Mouse (Mus musculus) lung, embryonic 14.5 days (tissue): ENCODE measurements around the gene Plod2. TPM values are rescaled to one million over a fixed set of nuclear protein-coding genes. Genes with fewer than 3 reads are reported as not detected.

Source experiments
- ATAC-seq: fragments of 200-750 bp; cut with Nextera tagmentation; 2 replicates; pipeline ENCODE4 v1.8.0; 2017; ENCODE audit warnings: mild to moderate bottlenecking, moderate TSS enrichment, moderate library complexity; ENCODE audit not compliant: insufficient read depth
- DNase-seq: peaks from one replicate; pipeline ENCODE4 v3.0.0-alpha.2; 2015
- H3K27ac ChIP-seq: fragments of 300-500 bp; sonication (generic); 2 replicates; pipeline ENCODE4 v1.5.1; 2014; ENCODE audit warnings: low read depth, mild to moderate bottlenecking, moderate library complexity
- H3K27me3 ChIP-seq: fragments of 300-500 bp; sonication (generic); 2 replicates; pipeline ENCODE4 v1.6.1; 2014; ENCODE audit warnings: low read length, control low read depth; ENCODE audit not compliant: insufficient read depth
- H3K36me3 ChIP-seq: fragments of 300-500 bp; sonication (generic); 2 replicates; pipeline ENCODE4 v1.6.1; 2014; ENCODE audit warnings: control low read depth; ENCODE audit not compliant: insufficient read depth
- H3K4me1 ChIP-seq: fragments of 300-500 bp; sonication (generic); 2 replicates; pipeline ENCODE4 v1.6.1; 2014; ENCODE audit warnings: antibody characterized with exemption, control low read depth; ENCODE audit not compliant: insufficient read depth
- H3K4me2 ChIP-seq: fragments of 300-500 bp; sonication (generic); 2 replicates; pipeline ENCODE4 v1.6.1; 2014; ENCODE audit warnings: mild to moderate bottlenecking
- H3K4me3 ChIP-seq: fragments of 300-500 bp; sonication (generic); 2 replicates; pipeline ENCODE4 v1.5.1; 2014; ENCODE audit warnings: low read depth, low read length
- H3K9ac ChIP-seq: fragments of 300-500 bp; sonication (generic); 2 replicates; pipeline ENCODE4 v1.6.1; 2014
- H3K9me3 ChIP-seq: fragments of 300-500 bp; sonication (generic); 2 replicates; pipeline ENCODE4 v1.6.1; 2016; ENCODE audit warnings: low read depth, low read length, control low read depth
- CTCF ChIP-seq: IDR thresholded peaks from 2 replicates; pipeline ENCODE4 v1.5.1; 2016; ENCODE audit warnings: antibody characterized with exemption, low read depth
- WGBS: fragments of 180-500 bp; shearing (Covaris S2); extraction: QIAGEN DNeasy Blood & Tissue Kit; methylation state at CpG from one replicate; pipeline ENCODE4 v1.1.7; 2014; 5-methylcytosine and 5-hydroxymethylcytosine counted together
- polyA plus RNA-seq: library from polyadenylated mRNA; unstranded; fragments of >200 nt; fragmentation: Nextera tagmentation; extraction: Ambion mirVana; gene quantifications from 2 replicates; pipeline ENCODE4 v1.2.1, GENCODE M21; 2014

Plod2 gene
- polyA plus RNA-seq, 1 experiment from 2014 or later = 47.4 TPM

DNA sequence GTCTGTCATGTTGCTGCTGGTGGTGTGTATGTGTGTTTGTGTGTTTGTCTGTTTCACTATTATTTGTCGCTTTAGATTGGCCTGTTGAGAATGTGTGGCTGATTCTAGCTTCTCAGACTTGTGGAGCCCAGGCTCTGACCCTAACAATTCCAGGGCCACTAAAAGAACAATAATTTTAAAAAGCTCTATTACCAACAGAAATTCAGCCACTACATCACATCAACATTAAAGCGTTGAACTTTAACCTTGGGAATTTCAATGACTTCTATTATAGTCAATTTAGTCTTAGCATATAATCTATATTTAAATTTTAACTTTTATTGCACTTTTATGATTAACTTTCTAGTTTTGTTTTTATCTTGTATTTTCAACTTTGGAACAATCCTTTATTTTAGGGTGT, 74.4 kb downstream of the Plod2 start:
- ATAC-seq = no peak
- H3K9me3 ChIP-seq = no peaks in the 10 kb centered on the region
- no peaks in the 10 kb centered on the region for H3K4me1 ChIP-seq
- no peaks in the 10 kb centered on the region for H3K27me3 ChIP-seq
- H3K4me3 ChIP-seq = no peak overlapping the region
- H3K4me2 ChIP-seq = no peak overlapping the region
- no peak overlapping the region for H3K9ac ChIP-seq
- no peaks in the 10 kb centered on the region for H3K36me3 ChIP-seq
- WGBS = 90% methylated on average over 2 of the region's 2 CpGs
- TF ChIP-seq CTCF = no peak
- DNase-seq = no peak
- H3K27ac ChIP-seq = no peak overlapping the region

DNA sequence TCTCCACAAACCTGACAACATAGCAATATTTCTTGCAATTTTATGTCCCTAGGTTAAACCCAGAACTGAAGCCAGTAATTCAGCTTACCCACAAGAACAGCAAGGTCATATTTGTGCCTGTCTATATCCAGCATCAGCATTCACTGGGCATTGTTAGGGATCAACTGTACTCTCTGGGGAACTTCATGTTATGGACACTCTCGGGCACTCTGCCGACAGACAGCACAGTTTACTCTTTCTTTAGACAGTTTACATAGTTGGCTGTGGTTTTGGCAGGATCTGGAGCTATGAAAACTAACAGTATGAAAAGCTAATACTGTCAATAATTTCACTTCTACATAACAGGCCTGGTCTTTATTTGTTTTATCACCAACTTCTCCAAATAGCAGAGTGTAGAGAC, 75.4 kb downstream of the Plod2 start:
- no peak overlapping the region for H3K27ac ChIP-seq
- no peak overlapping the region for H3K4me2 ChIP-seq
- TF ChIP-seq CTCF = no peak
- H3K4me3 ChIP-seq = no peak overlapping the region
- no peaks in the 10 kb centered on the region for H3K27me3 ChIP-seq
- DNase-seq = peak; percentile 76
- WGBS = 24% methylated on average over 2 of the region's 2 CpGs
- ATAC-seq = peak; percentile 73
- H3K36me3 ChIP-seq = no peaks in the 10 kb centered on the region
- H3K9ac ChIP-seq = no peak overlapping the region
- no peaks in the 10 kb centered on the region for H3K4me1 ChIP-seq
- no peaks in the 10 kb centered on the region for H3K9me3 ChIP-seq

- TF ChIP-seq CTCF = no peak
- no peaks in the 10 kb centered on the region for H3K9me3 ChIP-seq
- no peaks in the 10 kb centered on the region for H3K27me3 ChIP-seq
- H3K4me1 ChIP-seq = no peaks in the 10 kb centered on the region
- H3K9ac ChIP-seq = no peak overlapping the region
- ATAC-seq (no peak), DNase-seq (no peak)
- H3K4me2 ChIP-seq = no peak overlapping the region
- H3K27ac ChIP-seq = no peak overlapping the region
- WGBS = 50% methylated on average over 1 of the region's 1 CpGs
- no peak overlapping the region for H3K4me3 ChIP-seq
- H3K36me3 ChIP-seq = no peaks in the 10 kb centered on the region
Observed at GRCm38 (mm10) chr9:92620088-92620487, 78.1 kb downstream of the Plod2 start.

DNA sequence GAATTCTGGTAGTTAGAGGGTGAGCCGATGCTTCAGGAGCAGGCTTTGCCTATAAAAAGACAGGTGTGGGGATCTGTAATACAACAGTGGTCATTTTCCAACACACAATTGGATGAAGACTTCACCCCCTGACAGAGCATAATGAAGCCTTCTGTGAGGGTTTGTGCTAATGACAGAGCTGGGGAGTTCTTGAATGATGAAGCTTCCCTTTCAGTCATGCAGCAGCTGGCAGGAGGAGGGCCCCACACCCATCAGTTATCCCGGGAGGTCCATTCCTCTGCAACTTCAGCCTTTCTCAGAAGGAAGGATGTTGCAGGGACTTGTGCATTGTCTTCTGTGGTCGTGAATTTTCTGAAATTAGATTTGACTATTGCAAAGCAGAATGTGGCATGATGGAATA, 79.2 kb downstream of the Plod2 start:
- no peak for ATAC-seq
- WGBS = 58% methylated on average over 3 of the region's 3 CpGs
- no peak for DNase-seq

GRCm38 (mm10) chr9:92621878-92622282, 79.9 kb downstream of the Plod2 start:
- no peak overlapping the region for H3K9ac ChIP-seq
- ATAC-seq (no peak), DNase-seq (no peak)
- no peak for TF ChIP-seq CTCF
- no peak overlapping the region for H3K4me2 ChIP-seq
- H3K9me3 ChIP-seq = no peaks in the 10 kb centered on the region
- H3K27me3 ChIP-seq = no peaks in the 10 kb centered on the region
- no peak overlapping the region for H3K27ac ChIP-seq
- H3K4me1 ChIP-seq = no peaks in the 10 kb centered on the region
- WGBS = 46% methylated on average over 2 of the region's 2 CpGs
- H3K36me3 ChIP-seq = no peaks in the 10 kb centered on the region
- H3K4me3 ChIP-seq = no peak overlapping the region

More for the DNA sequence above, 79.2 kb downstream of the Plod2 start:
- Histone ChIP-seq H3K9ac (no peak overlapping the region), H3K27ac (no peak overlapping the region), H3K4me1 (no peaks in the 10 kb centered on the region), H3K27me3 (no peaks in the 10 kb centered on the region), H3K4me3 (no peak overlapping the region), H3K4me2 (no peak overlapping the region), H3K9me3 (no peaks in the 10 kb centered on the region), H3K36me3 (no peaks in the 10 kb centered on the region)
- no peak for TF ChIP-seq CTCF

GRCm38 (mm10) chr9:92634792-92635191, 92.8 kb downstream of the Plod2 start:
- Histone ChIP-seq H3K36me3 (no peaks in the 10 kb centered on the region), H3K4me2 (no peak overlapping the region), H3K9ac (no peak overlapping the region), H3K4me1 (no peaks in the 10 kb centered on the region), H3K27ac (no peak overlapping the region), H3K27me3 (no peaks in the 10 kb centered on the region), H3K4me3 (no peak overlapping the region), H3K9me3 (no peaks in the 10 kb centered on the region; the same call in 1 of the 2 replicates)
- no peak for DNase-seq
- no peak for ATAC-seq
- 61% methylated on average over 3 of the region's 3 CpGs for WGBS
- no peak for TF ChIP-seq CTCF

DNA sequence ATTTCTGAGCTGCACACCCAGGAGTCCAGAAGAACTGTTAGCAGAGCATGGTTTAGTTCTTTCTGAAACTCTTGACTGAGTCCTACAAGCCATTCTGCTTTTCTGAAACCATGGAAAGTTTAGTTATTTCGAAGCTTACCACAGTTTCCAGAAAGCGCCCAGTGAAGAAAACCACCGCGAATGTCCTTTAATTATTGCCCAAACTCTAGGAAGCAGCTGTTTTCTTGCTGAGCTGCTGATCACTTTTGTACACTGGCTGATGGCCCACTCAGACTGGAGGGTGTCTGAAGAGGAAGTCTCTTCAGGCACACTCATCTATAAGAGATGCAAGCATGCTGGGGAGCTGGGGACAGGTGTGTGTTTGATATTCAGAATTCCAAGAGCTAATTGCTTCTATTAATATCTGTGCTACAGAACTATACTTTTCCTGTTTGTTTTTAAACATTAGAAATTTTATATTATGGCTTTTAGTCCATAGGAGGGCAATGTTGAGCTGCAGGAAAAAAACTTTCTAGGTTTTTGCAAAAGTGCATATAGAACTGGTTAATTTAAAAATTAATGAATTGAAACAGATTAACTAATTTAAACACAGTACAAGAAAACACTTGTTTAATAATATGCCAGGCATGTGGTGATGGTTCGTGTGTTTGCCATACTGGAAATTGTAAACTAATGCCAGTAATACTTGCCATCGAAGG, 97.3 kb downstream of the Plod2 start:
- WGBS = 73% methylated on average over 6 of the region's 6 CpGs
- DNase-seq = peak; percentile 55

More for the DNA sequence above, 97.3 kb downstream of the Plod2 start:
- no peak for TF ChIP-seq CTCF
- Histone ChIP-seq H3K9ac (no peak overlapping the region), H3K36me3 (no peaks in the 10 kb centered on the region), H3K9me3 (no peaks in the 10 kb centered on the region), H3K4me3 (no peak overlapping the region), H3K4me2 (no peak overlapping the region), H3K27ac (no peak overlapping the region), H3K27me3 (no peaks in the 10 kb centered on the region), H3K4me1 (no peaks in the 10 kb centered on the region)
- ATAC-seq = no peak
